Mouse (Mus musculus) small intestine, adult 2 months (tissue): ENCODE measurements around the gene Rfx6.

Experiments used
- CTCF ChIP-seq: fragments of 200-500 bp; IDR thresholded peaks from 2 replicates; pipeline ENCODE4 v1.5.1; 2012; ENCODE audit warnings: low read depth, mild to moderate bottlenecking, control low read depth, inconsistent platforms, low read length, moderate library complexity, mixed read lengths; ENCODE audit not compliant: insufficient replicate concordance, insufficient read length; ENCODE audit errors: extremely low read depth
- POLR2A ChIP-seq: fragments of 200-500 bp; IDR thresholded peaks from 2 replicates; pipeline ENCODE4 v1.6.1; 2012; ENCODE audit warnings: low read depth, mild to moderate bottlenecking, control low read depth, inconsistent platforms, low read length, moderate library complexity

DNA sequence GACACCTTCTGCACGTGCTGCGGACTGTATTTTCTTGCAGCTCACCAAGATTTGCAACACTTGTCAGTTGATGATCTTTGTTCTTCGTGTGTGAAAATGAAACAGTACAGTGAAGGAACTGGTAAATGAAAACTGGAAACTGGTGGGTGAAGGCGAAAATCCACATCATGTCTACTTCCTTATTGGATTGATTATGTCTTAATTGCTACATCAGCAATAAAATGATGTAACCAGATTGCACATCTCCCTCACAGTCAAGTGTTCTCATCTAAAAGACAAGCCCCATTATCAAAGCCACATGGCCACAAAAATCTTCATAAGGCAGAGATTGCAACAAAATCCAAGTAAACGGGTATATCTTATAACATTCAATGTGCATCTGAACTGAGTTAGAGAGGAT lies 83.9 kb downstream of the Rfx6 start:
- TF ChIP-seq POLR2A = no peak
- no peak for TF ChIP-seq CTCF
